Mouse (Mus musculus) kidney, embryonic 15.5 days (tissue): ENCODE results near the gene Gm20498. TPM values are rescaled to one million over a fixed set of nuclear protein-coding genes. Genes with fewer than 3 reads are reported as not detected.

Experiments
- ATAC-seq: fragments of 200-750 bp; cut with Nextera tagmentation; replicated peaks from 2 replicates; pipeline ENCODE4 v1.8.0; 2017; ENCODE audit warnings: moderate TSS enrichment; ENCODE audit not compliant: low FRiP score
- H3K27ac ChIP-seq: fragments of 300-500 bp; sonication (generic); 2 replicates; pipeline ENCODE4 v1.5.1; 2015; ENCODE audit warnings: mild to moderate bottlenecking, inconsistent platforms
- H3K27me3 ChIP-seq: fragments of 300-500 bp; sonication (generic); 2 replicates; pipeline ENCODE4 v1.6.1; 2015; ENCODE audit warnings: inconsistent platforms
- H3K36me3 ChIP-seq: fragments of 300-500 bp; sonication (generic); 2 replicates; pipeline ENCODE4 v1.6.1; 2015; ENCODE audit warnings: inconsistent platforms
- H3K4me1 ChIP-seq: fragments of 300-500 bp; sonication (generic); 2 replicates; pipeline ENCODE4 v1.6.1; 2015; ENCODE audit warnings: inconsistent platforms
- H3K4me2 ChIP-seq: fragments of 300-500 bp; sonication (generic); 2 replicates; pipeline ENCODE4 v1.6.1; 2015; ENCODE audit warnings: moderate library complexity, mild to moderate bottlenecking, inconsistent platforms
- H3K4me3 ChIP-seq: fragments of 300-500 bp; sonication (generic); replicated peaks from 2 replicates; pipeline ENCODE4 v1.5.1; 2015; ENCODE audit warnings: mild to moderate bottlenecking, inconsistent platforms
- H3K9ac ChIP-seq: fragments of 300-500 bp; sonication (generic); 2 replicates; pipeline ENCODE4 v1.6.1; 2015; ENCODE audit warnings: mild to moderate bottlenecking, inconsistent platforms
- H3K9me3 ChIP-seq: fragments of 300-500 bp; sonication (generic); replicated peaks from 2 replicates; pipeline ENCODE4 v1.6.1; 2016; ENCODE audit warnings: inconsistent platforms
- WGBS: fragments of 180-500 bp; shearing (Covaris S2); methylation state at CpG from one replicate; pipeline ENCODE4 v1.1.7; 2015; ENCODE audit warnings: mixed read lengths; 5-methylcytosine and 5-hydroxymethylcytosine counted together
- polyA plus RNA-seq: library from polyadenylated mRNA; unstranded; fragments of >200 nt; fragmentation: Nextera tagmentation; extraction: Ambion mirVana; gene quantifications from 2 replicates; pipeline ENCODE4 v1.2.1, GENCODE M21; 2015

The Gm20498 gene
- polyA plus RNA-seq, 1 experiment from 2014 or later: 28.8 TPM

- ATAC-seq: peak; percentile 43; the same call in 1 of the 2 replicates
- H3K4me1 ChIP-seq: peaks cover 21% of the 10 kb centered on the region
- no peak overlapping the region for H3K27ac ChIP-seq
- no peaks in the 10 kb centered on the region for H3K9me3 ChIP-seq
- H3K36me3 ChIP-seq: no peaks in the 10 kb centered on the region
- WGBS: 2% methylated on average over 43 of the region's 54 CpGs
- H3K4me2 ChIP-seq: peak overlapping the region; percentile 99
- peak overlapping the region; percentile 57 for H3K4me3 ChIP-seq
- peaks cover 54% of the 10 kb centered on the region for H3K27me3 ChIP-seq
- H3K9ac ChIP-seq: peak overlapping the region; percentile 51
Observed at GRCm38 (mm10) chr12:81331937-81332874, 200.5 kb downstream of the Gm20498 start.

- no peak for ATAC-seq
- no peaks in the 10 kb centered on the region for H3K9me3 ChIP-seq
- H3K27ac ChIP-seq: no peak overlapping the region
- no peak overlapping the region for H3K9ac ChIP-seq
- WGBS: 52% methylated on average over 5 of the region's 5 CpGs
- H3K4me1 ChIP-seq: peaks cover 21% of the 10 kb centered on the region
- no peak overlapping the region for H3K4me3 ChIP-seq
- H3K36me3 ChIP-seq: no peaks in the 10 kb centered on the region
- no peak overlapping the region for H3K4me2 ChIP-seq
- peaks cover 51% of the 10 kb centered on the region for H3K27me3 ChIP-seq
Observed at GRCm38 (mm10) chr12:81331046-81331638, 201.6 kb downstream of the Gm20498 start.

GRCm38 (mm10) chr12:81324991-81325390 lies 207.7 kb downstream of the Gm20498 start:
- Histone ChIP-seq H3K4me1 (no peaks in the 10 kb centered on the region), H3K9me3 (no peaks in the 10 kb centered on the region), H3K27ac (no peak overlapping the region), H3K9ac (no peak overlapping the region), H3K4me3 (no peak overlapping the region), H3K27me3 (0 out of 2 replicates have a peak, but pooled peaks cover 3% of the 10 kb centered on the region), H3K4me2 (no peak overlapping the region), H3K36me3 (no peaks in the 10 kb centered on the region)
- ATAC-seq: no peak
- 81% methylated on average over 3 of the region's 3 CpGs for WGBS

GRCm38 (mm10) chr12:81324116-81324515 lies 208.6 kb downstream of the Gm20498 start:
- Histone ChIP-seq H3K27ac (no peak overlapping the region), H3K4me1 (no peaks in the 10 kb centered on the region), H3K9me3 (no peaks in the 10 kb centered on the region), H3K4me3 (no peak overlapping the region), H3K9ac (no peak overlapping the region), H3K36me3 (no peaks in the 10 kb centered on the region), H3K27me3 (no peaks in the 10 kb centered on the region), H3K4me2 (no peak overlapping the region)
- no peak for ATAC-seq
- WGBS: 97% methylated on average over 3 of the region's 3 CpGs

GRCm38 (mm10) chr12:81321021-81321420 lies 211.7 kb downstream of the Gm20498 start:
- no peaks in the 10 kb centered on the region for H3K4me1 ChIP-seq
- H3K27ac ChIP-seq: no peak overlapping the region
- ATAC-seq: no peak
- no peaks in the 10 kb centered on the region for H3K27me3 ChIP-seq
- WGBS: 80% methylated on average over 1 of the region's 1 CpGs
- no peaks in the 10 kb centered on the region for H3K36me3 ChIP-seq
- H3K4me3 ChIP-seq: no peak overlapping the region
- H3K9ac ChIP-seq: no peak overlapping the region
- H3K4me2 ChIP-seq: no peak overlapping the region
- no peaks in the 10 kb centered on the region for H3K9me3 ChIP-seq

- ATAC-seq: no peak
- H3K4me3 ChIP-seq: no peak overlapping the region
- H3K27ac ChIP-seq: no peak overlapping the region
- H3K4me2 ChIP-seq: no peak overlapping the region
- no peaks in the 10 kb centered on the region for H3K9me3 ChIP-seq
- H3K27me3 ChIP-seq: no peaks in the 10 kb centered on the region
- H3K4me1 ChIP-seq: no peaks in the 10 kb centered on the region
- H3K36me3 ChIP-seq: no peaks in the 10 kb centered on the region
- 52% methylated on average over 2 of the region's 2 CpGs for WGBS
- H3K9ac ChIP-seq: no peak overlapping the region
Observed at GRCm38 (mm10) chr12:81317811-81318210, 214.9 kb downstream of the Gm20498 start.

- no peaks in the 10 kb centered on the region for H3K4me1 ChIP-seq
- H3K4me3 ChIP-seq: no peak overlapping the region
- H3K9me3 ChIP-seq: no peaks in the 10 kb centered on the region
- no peak overlapping the region for H3K27ac ChIP-seq
- no peak overlapping the region for H3K9ac ChIP-seq
- H3K4me2 ChIP-seq: no peak overlapping the region
- no peaks in the 10 kb centered on the region for H3K27me3 ChIP-seq
- no peaks in the 10 kb centered on the region for H3K36me3 ChIP-seq
- ATAC-seq: no peak
- WGBS: 89% methylated on average over 5 of the region's 5 CpGs
Observed at GRCm38 (mm10) chr12:81315953-81316352, 216.8 kb downstream of the Gm20498 start.

Other genes starting within 250 kb of the Gm20498 start
- 0.48 and 1.1 TPM in 2 replicates for gene Slc8a3, start 199.7 kb downstream of the Gm20498 start, polyA plus RNA-seq
- gene Gm4787, start 153.4 kb downstream of the Gm20498 start, polyA plus RNA-seq: 0.13 and 0.21 TPM in 2 replicates
- 0.45 and 0.54 TPM in 2 replicates for gene Adam4, start 111.0 kb downstream of the Gm20498 start, polyA plus RNA-seq
- 129 and 143 TPM in 2 replicates for gene Cox16, start 47.8 kb downstream of the Gm20498 start, polyA plus RNA-seq
- 39.8 and 41.6 TPM in 2 replicates for gene Synj2bp, start within 50 bp of the Gm20498 start, polyA plus RNA-seq
- gene Adam21, start 35.6 kb upstream of the Gm20498 start, polyA plus RNA-seq: 0.34 and 0.37 TPM in 2 replicates
- 61.9 and 70.8 TPM in 2 replicates for gene Med6, start 62.1 kb upstream of the Gm20498 start, polyA plus RNA-seq
- gene Ttc9, start 98.3 kb upstream of the Gm20498 start, polyA plus RNA-seq: 1.2 and 1.4 TPM in 2 replicates
- gene Map3k9, start 248.3 kb upstream of the Gm20498 start, polyA plus RNA-seq: 1.3 and 1.5 TPM in 2 replicates